Mouse (Mus musculus): Measurements from ENCODE around the gene Lor. TPM values are rescaled to one million over a fixed set of nuclear protein-coding genes. Genes with fewer than 3 reads are reported as not detected.

Lor gene
- total RNA-seq (2014; fragmentation: Nextera tagmentation) (not detected in 2 replicates), total RNA-seq (2017) (not detected in 2 replicates), polyA plus RNA-seq (2012) (not detected in 2 replicates)

- TF ChIP-seq GATA2 (IDR thresholded peaks at IDR 0.05; ENCODE audit: borderline replicate concordance, low read depth, low read length), result no peak
- no peaks in the 10 kb centered on the region for H3K27me3 ChIP-seq (ENCODE audit: insufficient read depth, low read length)
- no peak within 1 kb of the TSS for H3K4me3 ChIP-seq (ENCODE audit: low read depth, low read length)
- peaks cover 24% of the 10 kb centered on the region for H3K9me3 ChIP-seq (replicated peaks)
- no peak for DNase-seq (ENCODE audit: low spot score)
- H3K4me1 ChIP-seq (ENCODE audit: insufficient read depth, low read depth, low read length), result no peaks in the 10 kb centered on the region
- H3K36me3 ChIP-seq (replicated peaks), result no peaks in the 10 kb centered on the region
- ATAC-seq (ENCODE audit: extremely low read depth, insufficient number of reproducible peaks, low FRiP score, poor library complexity, severe bottlenecking), result no peak
These were observed at the start of gene Lor for GRCm38 (mm10) chr3:92083042-92083441. Lor (minus strand) TSS chr3:92083142.

- Histone ChIP-seq H3K36me3 (replicated peaks) (no peaks in the 10 kb centered on the region), H3K9me3 (replicated peaks) (peaks cover 10% of the 10 kb centered on the region), H3K4me3 (ENCODE audit: low read depth, low read length) (no peak within 1 kb of the TSS), H3K4me1 (ENCODE audit: insufficient read depth, low read depth, low read length) (no peaks in the 10 kb centered on the region), H3K27me3 (ENCODE audit: insufficient read depth, low read length) (no peaks in the 10 kb centered on the region)
- TF ChIP-seq POLR2AphosphoS5 (IDR thresholded peaks at IDR 0.05; ENCODE audit: insufficient replicate concordance, low read depth, low read length) (no peak), TAL1 (conservative IDR thresholded peaks at IDR 0.05; ENCODE audit: low read depth, low read length) (no peak), CTCF (IDR thresholded peaks at IDR 0.05; ENCODE audit: low read depth, low read length) (no peak), GATA2 (IDR thresholded peaks at IDR 0.05; ENCODE audit: borderline replicate concordance, low read depth, low read length) (no peak)
- DNase-seq (ENCODE audit: low spot score) (no peak), ATAC-seq (ENCODE audit: extremely low read depth, insufficient number of reproducible peaks, low FRiP score, poor library complexity, severe bottlenecking) (no peak)
These were observed 40.9 kb upstream of the Lor start, which contains the start of gene Prr9 for GRCm38 (mm10) chr3:92123847-92124246. Prr9 (minus strand) TSS chr3:92123947.

- Histone ChIP-seq H3K4me3 (ENCODE audit: low read depth, low read length) (no peak overlapping the region), H3K9me3 (replicated peaks) (peaks cover 10% of the 10 kb centered on the region), H3K36me3 (replicated peaks) (no peaks in the 10 kb centered on the region), H3K27me3 (ENCODE audit: insufficient read depth, low read length) (no peaks in the 10 kb centered on the region), H3K4me1 (ENCODE audit: insufficient read depth, low read depth, low read length) (no peaks in the 10 kb centered on the region)
- DNase-seq (ENCODE audit: low spot score) (no peak), ATAC-seq (ENCODE audit: extremely low read depth, insufficient number of reproducible peaks, low FRiP score, poor library complexity, severe bottlenecking) (no peak)
- TF ChIP-seq GATA1 (IDR thresholded peaks at IDR 0.05; ENCODE audit: borderline replicate concordance, low read length) (no peak), GATA2 (IDR thresholded peaks at IDR 0.05; ENCODE audit: borderline replicate concordance, low read depth, low read length) (no peak), POLR2AphosphoS5 (IDR thresholded peaks at IDR 0.05; ENCODE audit: insufficient replicate concordance, low read depth, low read length) (no peak), CTCF (IDR thresholded peaks at IDR 0.05; ENCODE audit: low read depth, low read length) (no peak), TAL1 (conservative IDR thresholded peaks at IDR 0.05; ENCODE audit: low read depth, low read length) (no peak)
These were observed 38.0 kb upstream of the Lor start for GRCm38 (mm10) chr3:92120902-92121301.

GRCm38 (mm10) chr3:92117930-92118329, 35.0 kb upstream of the Lor start:
- peaks cover 8% of the 10 kb centered on the region for H3K9me3 ChIP-seq (replicated peaks)
- ATAC-seq (ENCODE audit: extremely low read depth, insufficient number of reproducible peaks, low FRiP score, poor library complexity, severe bottlenecking), result no peak
- no peaks in the 10 kb centered on the region for H3K4me1 ChIP-seq (ENCODE audit: insufficient read depth, low read depth, low read length)
- DNase-seq (ENCODE audit: low spot score), result no peak
- TF ChIP-seq GATA2 (IDR thresholded peaks at IDR 0.05; ENCODE audit: borderline replicate concordance, low read depth, low read length) (no peak), GATA1 (IDR thresholded peaks at IDR 0.05; ENCODE audit: borderline replicate concordance, low read length) (no peak), CTCF (IDR thresholded peaks at IDR 0.05; ENCODE audit: low read depth, low read length) (no peak), POLR2AphosphoS5 (IDR thresholded peaks at IDR 0.05; ENCODE audit: insufficient replicate concordance, low read depth, low read length) (no peak), TAL1 (conservative IDR thresholded peaks at IDR 0.05; ENCODE audit: low read depth, low read length) (no peak)
- no peaks in the 10 kb centered on the region for H3K36me3 ChIP-seq (replicated peaks)
- H3K4me3 ChIP-seq (ENCODE audit: low read depth, low read length), result no peak overlapping the region
- H3K27me3 ChIP-seq (ENCODE audit: insufficient read depth, low read length), result no peaks in the 10 kb centered on the region

- DNase-seq (ENCODE audit: low spot score), result no peak
- Histone ChIP-seq H3K27me3 (ENCODE audit: insufficient read depth, low read length) (no peaks in the 10 kb centered on the region), H3K36me3 (replicated peaks) (no peaks in the 10 kb centered on the region), H3K9me3 (replicated peaks) (no peaks in the 10 kb centered on the region), H3K4me1 (ENCODE audit: insufficient read depth, low read depth, low read length) (no peaks in the 10 kb centered on the region), H3K4me3 (ENCODE audit: low read depth, low read length) (no peak overlapping the region)
- TF ChIP-seq POLR2AphosphoS5 (IDR thresholded peaks at IDR 0.05; ENCODE audit: insufficient replicate concordance, low read depth, low read length), result no peak
- TF ChIP-seq GATA1 (IDR thresholded peaks at IDR 0.05; ENCODE audit: borderline replicate concordance, low read length), result no peak
- no peak for TF ChIP-seq CTCF (IDR thresholded peaks at IDR 0.05; ENCODE audit: low read depth, low read length)
- no peak for TF ChIP-seq GATA2 (IDR thresholded peaks at IDR 0.05; ENCODE audit: borderline replicate concordance, low read depth, low read length)
- TF ChIP-seq TAL1 (conservative IDR thresholded peaks at IDR 0.05; ENCODE audit: low read depth, low read length), result no peak
- ATAC-seq (ENCODE audit: extremely low read depth, insufficient number of reproducible peaks, low FRiP score, poor library complexity, severe bottlenecking), result no peak
These were observed 28.6 kb upstream of the Lor start for GRCm38 (mm10) chr3:92111526-92111925.

- H3K4me1 ChIP-seq (ENCODE audit: insufficient read depth, low read depth, low read length), result no peaks in the 10 kb centered on the region
- no peak overlapping the region for H3K4me3 ChIP-seq (ENCODE audit: low read depth, low read length)
- H3K36me3 ChIP-seq (replicated peaks), result no peaks in the 10 kb centered on the region
- no peaks in the 10 kb centered on the region for H3K27me3 ChIP-seq (ENCODE audit: insufficient read depth, low read length)
- TF ChIP-seq CTCF (IDR thresholded peaks at IDR 0.05; ENCODE audit: low read depth, low read length) (no peak), GATA1 (IDR thresholded peaks at IDR 0.05; ENCODE audit: borderline replicate concordance, low read length) (no peak), TAL1 (conservative IDR thresholded peaks at IDR 0.05; ENCODE audit: low read depth, low read length) (no peak), GATA2 (IDR thresholded peaks at IDR 0.05; ENCODE audit: borderline replicate concordance, low read depth, low read length) (no peak)
- H3K9me3 ChIP-seq (replicated peaks), result no peaks in the 10 kb centered on the region
- ATAC-seq (ENCODE audit: extremely low read depth, insufficient number of reproducible peaks, low FRiP score, poor library complexity, severe bottlenecking) (no peak), DNase-seq (ENCODE audit: low spot score) (no peak)
These were observed 27.8 kb upstream of the Lor start for GRCm38 (mm10) chr3:92110790-92111189.

GRCm38 (mm10) chr3:92106582-92106981, 23.6 kb upstream of the Lor start:
- Histone ChIP-seq H3K4me1 (ENCODE audit: insufficient read depth, low read depth, low read length) (no peaks in the 10 kb centered on the region), H3K36me3 (replicated peaks) (no peaks in the 10 kb centered on the region), H3K4me3 (ENCODE audit: low read depth, low read length) (no peak overlapping the region), H3K9me3 (replicated peaks) (no peaks in the 10 kb centered on the region), H3K27me3 (ENCODE audit: insufficient read depth, low read length) (no peaks in the 10 kb centered on the region)
- no peak for ATAC-seq (ENCODE audit: extremely low read depth, insufficient number of reproducible peaks, low FRiP score, poor library complexity, severe bottlenecking)
- DNase-seq (ENCODE audit: low spot score), result no peak
- no peak for TF ChIP-seq TAL1 (conservative IDR thresholded peaks at IDR 0.05; ENCODE audit: low read depth, low read length)
- TF ChIP-seq CTCF (IDR thresholded peaks at IDR 0.05; ENCODE audit: low read depth, low read length), result no peak
- TF ChIP-seq GATA1 (IDR thresholded peaks at IDR 0.05; ENCODE audit: borderline replicate concordance, low read length), result no peak
- no peak for TF ChIP-seq POLR2AphosphoS5 (IDR thresholded peaks at IDR 0.05; ENCODE audit: insufficient replicate concordance, low read depth, low read length)
- TF ChIP-seq GATA2 (IDR thresholded peaks at IDR 0.05; ENCODE audit: borderline replicate concordance, low read depth, low read length), result no peak

Measured in G1E (cell line).